In the genomic region with DNA sequence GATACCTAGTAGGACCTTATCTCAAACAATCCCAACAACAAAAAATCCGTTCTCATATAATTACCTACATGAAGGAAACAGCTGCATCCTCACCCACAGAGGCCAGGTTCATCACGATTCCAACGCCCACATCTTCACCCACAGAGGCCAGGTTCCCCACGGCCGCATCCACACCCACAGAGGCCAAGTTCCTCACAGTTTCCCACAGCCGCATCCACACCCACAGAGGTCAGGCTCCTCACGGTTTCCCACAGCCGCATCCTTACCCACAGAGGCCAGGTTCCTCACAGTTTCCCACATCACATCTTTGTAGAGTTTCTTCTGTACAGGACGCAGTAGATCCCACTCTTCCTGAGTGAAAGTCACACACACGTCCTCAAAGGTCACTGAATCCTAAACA, we compare ENCODE assay signal across 25 mouse cellular contexts. TPM values are rescaled to one million over a fixed set of nuclear protein-coding genes. Genes with fewer than 3 reads are reported as not detected.
DNase-seq lines count a peak whose midpoint lies in the region.
"Had no signal": no experiment of that assay in that cellular context is flagged by ENCODE, and none has a peak within 500 bp of the region (broad histone marks: within the 10 kb centered on the region; RNA-seq: fewer than 3 reads in every experiment).

No protein-coding gene starts in this region.

- H3K4me1 ChIP-seq in heart, embryonic 10.5 days, result no peaks in the 10 kb centered on the region

- no peak overlapping the region for H3K4me3 ChIP-seq in heart, embryonic 10.5 days

- no peak overlapping the region for H3K27ac ChIP-seq in heart, embryonic 10.5 days

- peaks cover 23% of the 10 kb centered on the region for H3K36me3 ChIP-seq in heart, embryonic 10.5 days
- H3K36me3 ChIP-seq: G1E had no signal

- DNase-seq in heart, adult 11 months, result peak; percentile 75
- no peak for DNase-seq in heart, adult 9 months (ENCODE audit: low spot score in 2 of 2)
- DNase-seq in heart, embryonic 10.5 days (ENCODE audit: low spot score), result peak; percentile 54
- DNase-seq in heart, postnatal 25 days (ENCODE audit: low spot score), result no peak
- DNase-seq: adrenal gland, adult 2 months; adrenal gland, adult 8-10 months; adrenal gland, postnatal 10 days; adrenal gland, postnatal 14 days; adrenal gland, postnatal 25 days; adrenal gland, postnatal 36 days; B cell, adult 2 months; cerebellum, adult 11 months; cerebellum, adult 11-12 months; cerebellum, adult 18-20 months had no signal

- intact Hi-C loops in heart, postnatal 25 days (cut with DNase I), result no loop called here

- 91% methylated on average over 10 of the region's 10 CpGs for WGBS in heart, embryonic 10.5 days

- no peaks in the 10 kb centered on the region for H3K9me3 ChIP-seq in heart, embryonic 10.5 days
- H3K9me3 ChIP-seq: G1E had no signal

- no peaks in the 10 kb centered on the region for H3K27me3 ChIP-seq in heart, embryonic 10.5 days (ENCODE audit: insufficient read depth, poor library complexity, severe bottlenecking)
- H3K27me3 ChIP-seq: CH12.LX, Patski had no signal

RNA-seq across cellular contexts. Expression of a gene that starts 9.7 kb away (rescaled TPM):
- 0.84 and 1.00 TPM in 2 replicates for polyA plus RNA-seq in heart, embryonic 10.5 days (2016; fragmentation: Nextera tagmentation; extraction: Ambion mirVana)
- 1 to 10 TPM; 2.1 to 2.6 TPM for total RNA-seq in heart, postnatal 25 days (2021)
- total RNA-seq: MEL had no signal
- polyA plus RNA-seq: activated CD4-positive, CD25-positive, alpha-beta regulatory T cell, adult 4 months; CD4-positive, CD25-positive, alpha-beta regulatory T cell, adult 4 months; G1E had no signal

RNA-seq across cellular contexts. Expression of a gene that starts 30.2 kb away (rescaled TPM):
- polyA plus RNA-seq in heart, embryonic 10.5 days (2016; fragmentation: Nextera tagmentation; extraction: Ambion mirVana), result 27.2 and 30.7 TPM in 2 replicates
- total RNA-seq in heart, postnatal 25 days (2021), result 10 to 100 TPM; 24.7 to 26.5 TPM

RNA-seq across cellular contexts. Expression of a gene that starts 32.1 kb away (rescaled TPM):
- polyA plus RNA-seq in heart, embryonic 10.5 days (2016; fragmentation: Nextera tagmentation; extraction: Ambion mirVana), result 41.2 and 47.9 TPM in 2 replicates
- 10 to 100 TPM; 31.8 to 35.3 TPM for total RNA-seq in heart, postnatal 25 days (2021)

RNA-seq across cellular contexts. Expression of a gene that starts 32.7 kb away (rescaled TPM):
- polyA plus RNA-seq in heart, embryonic 10.5 days (2016; fragmentation: Nextera tagmentation; extraction: Ambion mirVana), result 97.0 and 105 TPM in 2 replicates
- total RNA-seq in heart, postnatal 25 days (2021), result 10 to 100 TPM; 39.4 to 43.1 TPM

RNA-seq across cellular contexts. Expression of a gene that starts 38.5 kb away (rescaled TPM):
- polyA plus RNA-seq in heart, embryonic 10.5 days (2016; fragmentation: Nextera tagmentation; extraction: Ambion mirVana), result not detected in 2 replicates
- not detected for total RNA-seq in heart, postnatal 25 days (2021)
- total RNA-seq: adrenal gland, adult 18-20 months; adrenal gland, adult 2 months; adrenal gland, adult 8-10 months; adrenal gland, postnatal 10 days; adrenal gland, postnatal 14 days; adrenal gland, postnatal 25 days; adrenal gland, postnatal 36 days; adrenal gland, postnatal 4 days; CH12.LX; ES-E14; MEL had no signal
- polyA plus RNA-seq: adrenal gland, adult 2 months; brain, embryonic 14.5 days; C2C12; CD4-positive, CD25-positive, alpha-beta regulatory T cell, adult 4 months; G1E had no signal

Comparison
In these comparisons a context has a peak if more than half of its experiments do, and no peak if none do; other contexts are left out.
1. DNase-seq: peak in heart, adult 11 months (single experiment) and heart, embryonic 10.5 days (single experiment); none in heart, adult 9 months (0 of 2) and heart, postnatal 25 days (single experiment).